Mouse (Mus musculus) Patski (cell line): ENCODE measurements at regions not wholly inside any gene's neighbourhood (a gene's known extent, or its start where the extent isn't known, plus 50 kb on each side); places are given as distances from the start of the nearest gene placed in this dataset.

ENCODE experiments used
- ATAC-seq: fragments of 100-300 bp; one replicate; pipeline ENCODE4 v1.8.0; 2021
- CTCF ChIA-PET: fragments of 350-600 bp; sonication (Branson Sonifier 250); formaldehyde crosslinking; loops from one replicate; lab custom pipeline; 2022; ENCODE audit warnings: inconsistent platforms; lab: Charles Lee
- POLR2A ChIA-PET: fragments of 350-600 bp; sonication (Branson Sonifier 250); formaldehyde crosslinking; loops from one replicate; lab custom pipeline; 2022; ENCODE audit warnings: antibody characterized with exemption, inconsistent platforms; lab: Charles Lee
- DNase-seq: peaks from one replicate; pipeline ENCODE4 v3.0.0-alpha.2; 2011; ENCODE audit warnings: low read depth, low spot score
- H3K27me3 ChIP-seq: fragments of 371-371 bp; one replicate; pipeline ENCODE4 v1.5.1; 2021
- CTCF ChIP-seq: fragments of 100-300 bp; IDR thresholded peaks from one replicate; pipeline ENCODE4 v1.5.1; 2021
- in situ Hi-C: fragments of 300-500 bp; cut with MboI; formaldehyde crosslinking; loops from 3 replicates; pipeline ENCODE4 v1.11.1; 2018; ENCODE audit warnings: low pct_unique_long_range_greater_than_20kb, mixed read lengths

- POLR2A ChIA-PET = no interaction called here
- CTCF ChIA-PET = interaction anchor here (1.5 to 3.1 kb wide), 3 partner anchors 30 to 388 kb away, joined by 3 to 18 read pairs (median 4); no protein-coding TSS in a partner anchor
- no peak for TF ChIP-seq CTCF
- DNase-seq (no peak), ATAC-seq (no peak)
- H3K27me3 ChIP-seq = no peaks in the 10 kb centered on the region
- in situ Hi-C loops = loop anchor here (5.0 to 25.0 kb wide), 3 partner anchors 387 to 1513 kb away; no protein-coding TSS in a partner anchor
These were observed 177.3 kb upstream of the Zpld1 start for GRCm38 (mm10) chr16:55474950-55475525.

GRCm38 (mm10) chr16:55471396-55471795 is 173.6 kb upstream of the Zpld1 start:
- peak; percentile 75 for ATAC-seq
- CTCF ChIA-PET = no interaction called here
- DNase-seq = no peak

GRCm38 (mm10) chr16:55470721-55471120 is 172.9 kb upstream of the Zpld1 start:
- H3K27me3 ChIP-seq = no peaks in the 10 kb centered on the region
- no peak for ATAC-seq
- no peak for TF ChIP-seq CTCF
- POLR2A ChIA-PET = no interaction called here
- CTCF ChIA-PET = no interaction called here
- no peak for DNase-seq
- in situ Hi-C loops = loop anchor here (25.0 kb wide), 2 partner anchors 783 to 1508 kb away; no protein-coding TSS in a partner anchor

More at GRCm38 (mm10) chr16:55471396-55471795, 173.6 kb upstream of the Zpld1 start:
- in situ Hi-C loops = loop anchor here (25.0 kb wide), 2 partner anchors 784 to 1509 kb away; no protein-coding TSS in a partner anchor
- POLR2A ChIA-PET = no interaction called here
- H3K27me3 ChIP-seq = no peaks in the 10 kb centered on the region
- no peak for TF ChIP-seq CTCF

- in situ Hi-C loops = loop anchor here (10.0 to 25.0 kb wide), 3 partner anchors 485 to 1507 kb away; no protein-coding TSS in a partner anchor
- POLR2A ChIA-PET = no interaction called here
- DNase-seq (no peak), ATAC-seq (no peak)
- CTCF ChIA-PET = interaction anchor here (1.6 to 3.0 kb wide), 2 partner anchors 8 to 318 kb away, joined by 8 to 15 read pairs; no protein-coding TSS in a partner anchor
- no peaks in the 10 kb centered on the region for H3K27me3 ChIP-seq
- peak; percentile 27 for TF ChIP-seq CTCF
These were observed 171.9 kb upstream of the Zpld1 start for GRCm38 (mm10) chr16:55469703-55470102.

DNA sequence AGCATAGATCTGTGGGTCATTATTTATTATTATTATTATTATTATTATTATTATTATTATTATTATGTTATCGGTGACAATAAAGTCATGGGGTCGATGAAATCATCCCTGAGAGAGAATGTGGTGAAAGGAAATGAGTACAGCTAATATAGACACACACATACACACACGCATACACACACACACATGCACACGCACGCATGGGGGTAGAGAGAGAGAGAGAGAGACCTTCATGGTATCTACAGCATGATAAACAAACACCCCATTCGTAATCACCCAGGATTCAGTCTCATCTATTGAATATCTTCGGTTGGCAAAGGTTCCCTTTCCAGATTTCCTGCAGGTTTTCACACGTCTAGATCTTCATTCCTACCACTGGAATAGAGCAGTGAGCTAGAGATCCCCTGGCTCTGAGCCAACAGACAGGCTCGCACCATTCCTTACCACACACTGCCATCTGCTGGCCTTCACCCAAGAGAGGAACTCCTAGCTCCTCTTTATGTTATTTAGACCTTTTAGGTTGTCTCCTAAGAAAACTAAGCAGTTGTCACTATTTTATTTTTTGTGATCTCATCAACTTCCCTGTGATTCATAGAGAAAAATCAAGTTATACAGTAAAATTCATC is 171.2 kb upstream of the Zpld1 start:
- ChIA-PET CTCF (interaction anchor here (0.8 to 3.0 kb wide), 5 partner anchors 9 to 317 kb away, joined by 3 to 15 read pairs (median 6); no protein-coding TSS in a partner anchor), POLR2A (interaction anchor here (0.7 kb wide), 1 partner anchor 453 kb away, joined by 3 read pairs; no protein-coding TSS in a partner anchor)
- ATAC-seq = peak; percentile 63

DNA sequence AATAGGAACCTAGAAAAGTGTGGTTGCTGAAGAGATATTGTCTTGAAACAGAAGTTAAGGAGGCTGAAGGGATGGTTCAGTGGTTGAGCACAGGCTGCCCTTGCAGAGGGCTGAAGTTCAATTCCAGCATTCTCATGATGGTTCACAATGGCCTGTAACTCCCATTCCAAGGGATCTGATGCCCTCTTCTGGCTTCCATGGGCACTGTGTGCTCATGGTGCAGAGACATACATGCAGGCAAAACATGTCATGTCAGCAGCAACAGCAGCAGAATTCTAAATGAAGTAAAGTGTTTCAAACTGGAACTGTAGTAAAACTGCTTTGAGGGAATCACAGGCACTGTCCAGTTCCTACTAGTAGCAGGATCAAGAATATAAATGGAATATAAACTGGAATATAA is 162.7 kb upstream of the Zpld1 start:
- ChIA-PET CTCF (no interaction called here), POLR2A (no interaction called here)
- TF ChIP-seq CTCF = peak; percentile 91
- H3K27me3 ChIP-seq = no peaks in the 10 kb centered on the region
- in situ Hi-C loops = loop anchor here (5.0 to 25.0 kb wide), 4 partner anchors 308 to 1498 kb away; no protein-coding TSS in a partner anchor
- DNase-seq = no peak
- ATAC-seq = peak; percentile 67

More for the DNA sequence above, 171.2 kb upstream of the Zpld1 start:
- peak; percentile 87 for TF ChIP-seq CTCF
- DNase-seq = no peak
- in situ Hi-C loops = loop anchor here (10.0 to 25.0 kb wide), 3 partner anchors 484 to 1507 kb away; no protein-coding TSS in a partner anchor
- H3K27me3 ChIP-seq = no peaks in the 10 kb centered on the region

DNA sequence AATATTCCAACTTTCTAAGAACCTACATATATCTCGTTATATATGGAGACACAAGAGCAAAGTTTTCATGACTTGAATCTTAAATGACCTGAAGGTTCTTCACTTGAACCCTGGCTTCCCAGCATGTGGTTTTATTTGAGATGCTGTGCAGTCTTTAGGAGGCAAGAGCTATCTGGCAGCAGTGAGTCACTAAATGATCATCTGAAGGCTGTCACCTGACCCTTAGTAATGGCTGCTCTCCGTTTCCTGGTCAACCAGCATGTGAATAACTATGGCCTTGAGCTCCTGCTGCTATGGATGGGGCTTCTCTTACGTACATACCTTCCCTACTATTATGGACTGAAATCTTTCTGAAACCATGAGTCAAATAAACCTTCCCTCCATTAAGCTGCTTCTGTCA is 149.8 kb upstream of the Zpld1 start:
- CTCF ChIA-PET = interaction anchor here (1.2 kb wide), 1 partner anchor 15 kb away, joined by 3 read pairs; no protein-coding TSS in a partner anchor
- POLR2A ChIA-PET = no interaction called here
- H3K27me3 ChIP-seq = peaks cover 6% of the 10 kb centered on the region
- ATAC-seq (no peak), DNase-seq (no peak)
- in situ Hi-C loops = no loop called here
- TF ChIP-seq CTCF = no peak

DNA sequence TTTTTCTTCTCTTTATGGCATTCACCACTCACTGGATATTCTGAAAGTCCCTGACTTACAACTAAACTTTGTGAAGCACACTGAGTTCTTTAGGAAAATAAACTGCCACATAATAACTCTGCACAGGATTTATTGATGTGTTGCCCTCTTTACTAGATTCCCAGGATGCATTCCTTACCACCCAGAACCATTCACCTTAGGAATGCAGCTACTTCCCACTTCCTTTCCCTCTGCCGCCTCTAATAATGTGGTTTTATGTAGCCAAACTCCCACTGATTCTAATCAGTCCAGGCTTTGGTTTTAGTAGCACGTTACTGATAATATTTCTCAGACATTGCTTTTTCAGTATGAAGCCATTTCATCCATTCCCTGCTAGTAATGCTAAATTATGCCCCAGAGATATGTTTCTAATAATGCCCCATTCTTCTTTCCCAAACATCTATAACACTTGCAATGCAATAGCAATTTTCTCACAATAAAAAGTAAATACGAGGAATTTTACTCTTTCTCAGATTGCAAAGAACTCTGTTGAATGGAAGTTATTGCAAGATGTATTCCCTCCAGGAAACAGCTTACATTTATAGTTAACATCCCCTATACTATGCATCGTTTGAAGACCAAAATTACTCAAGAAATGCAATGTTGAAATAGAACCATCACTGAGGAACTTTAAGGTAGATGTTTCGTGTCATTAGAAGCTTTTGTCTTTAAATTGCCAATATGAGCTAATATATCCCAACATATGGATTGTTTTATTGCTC is 145.2 kb upstream of the Zpld1 start:
- peaks cover 6% of the 10 kb centered on the region for H3K27me3 ChIP-seq
- in situ Hi-C loops = no loop called here
- DNase-seq (no peak), ATAC-seq (no peak)
- ChIA-PET POLR2A (no interaction called here), CTCF (interaction anchor here (0.7 kb wide), 1 partner anchor 10 kb away, joined by 3 read pairs; no protein-coding TSS in a partner anchor)
- no peak for TF ChIP-seq CTCF

DNA sequence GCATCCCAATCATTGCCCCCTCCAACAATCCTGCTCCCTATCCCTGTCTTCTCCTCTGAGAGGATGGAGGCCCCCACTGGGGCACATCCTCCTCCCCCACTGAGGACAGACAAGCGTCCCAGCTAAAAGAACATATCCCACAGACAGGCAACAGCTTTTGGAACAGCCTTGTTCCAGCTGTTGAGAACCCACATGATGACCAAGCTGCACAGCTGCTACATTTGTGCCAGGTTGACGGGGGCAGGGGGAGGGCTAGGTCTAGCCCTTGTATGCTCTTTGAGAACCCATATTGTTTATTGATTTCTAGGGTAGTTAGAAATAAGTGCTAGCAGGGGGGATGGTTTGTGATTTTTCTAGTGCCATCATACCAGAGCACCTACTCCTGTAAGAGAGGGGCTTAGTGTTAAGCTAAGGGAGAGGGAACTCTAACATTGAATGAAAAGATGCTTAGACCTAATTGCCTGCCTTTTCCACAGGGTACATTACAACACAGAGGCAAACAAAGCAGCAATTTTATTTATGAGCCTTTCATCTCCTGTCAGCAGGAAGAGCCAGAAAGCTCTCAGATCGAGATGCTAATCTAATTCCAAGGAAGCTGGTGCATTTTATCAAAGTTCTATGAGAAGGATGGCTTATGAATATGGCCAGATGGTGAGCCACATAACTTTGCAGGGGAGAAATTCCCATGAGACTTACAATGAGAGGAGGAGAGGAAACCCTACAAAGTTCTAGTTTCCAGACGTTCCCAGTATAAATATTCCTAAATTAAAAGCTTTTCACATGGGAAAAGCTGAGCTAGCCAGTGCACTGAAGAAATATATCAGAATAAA is 137.6 kb upstream of the Zpld1 start:
- ChIA-PET CTCF (no interaction called here), POLR2A (no interaction called here)
- no peak for TF ChIP-seq CTCF
- in situ Hi-C loops = no loop called here
- no peak for DNase-seq
- H3K27me3 ChIP-seq = peaks cover 10% of the 10 kb centered on the region
- no peak for ATAC-seq
